Mouse (Mus musculus) limb, embryonic 11.5 days (tissue): ENCODE measurements at regions not wholly inside any gene's neighbourhood (a gene's known extent, or its start where the extent isn't known, plus 50 kb on each side); places are given as distances from the start of the nearest gene placed in this dataset.

Source experiments
- ATAC-seq: fragments of 200-750 bp; cut with Nextera tagmentation; 2 replicates; pipeline ENCODE4 v1.8.0; 2017; ENCODE audit warnings: low read depth; ENCODE audit not compliant: insufficient number of reproducible peaks, low FRiP score, low TSS enrichment
- DNase-seq: peaks from one replicate; pipeline ENCODE4 v3.0.0-alpha.2; 2015; ENCODE audit warnings: low spot score
- H3K27ac ChIP-seq: fragments of 300-500 bp; sonication (generic); replicated peaks from 2 replicates; pipeline ENCODE4 v1.5.1; 2014; ENCODE audit warnings: low read depth, mild to moderate bottlenecking, low read length
- H3K27me3 ChIP-seq: fragments of 300-500 bp; sonication (generic); 2 replicates; pipeline ENCODE4 v1.6.1; 2014; ENCODE audit warnings: mild to moderate bottlenecking, low read length, mixed read lengths; ENCODE audit not compliant: control insufficient read depth, insufficient read depth
- H3K36me3 ChIP-seq: fragments of 300-500 bp; sonication (generic); 2 replicates; pipeline ENCODE4 v1.6.1; 2014; ENCODE audit warnings: mild to moderate bottlenecking, low read length, moderate library complexity, mixed read lengths; ENCODE audit not compliant: control insufficient read depth, insufficient read depth
- H3K4me1 ChIP-seq: fragments of 300-500 bp; sonication (generic); 2 replicates; pipeline ENCODE4 v1.6.1; 2014; ENCODE audit warnings: low read length, mixed read lengths; ENCODE audit not compliant: control insufficient read depth, insufficient read depth
- H3K4me2 ChIP-seq: fragments of 300-500 bp; sonication (generic); 2 replicates; pipeline ENCODE4 v1.6.1; 2014; ENCODE audit warnings: low read depth, mild to moderate bottlenecking, moderate library complexity; ENCODE audit not compliant: severe bottlenecking
- H3K4me3 ChIP-seq: fragments of 300-500 bp; sonication (generic); 2 replicates; pipeline ENCODE4 v1.5.1; 2014; ENCODE audit warnings: low read depth, low read length
- H3K9ac ChIP-seq: fragments of 300-500 bp; sonication (generic); 2 replicates; pipeline ENCODE4 v1.6.1; 2014; ENCODE audit warnings: mild to moderate bottlenecking, low read length
- H3K9me3 ChIP-seq: fragments of 300-500 bp; sonication (generic); 2 replicates; pipeline ENCODE4 v1.6.1; 2016; ENCODE audit warnings: low read length; ENCODE audit not compliant: control insufficient read depth
- WGBS: fragments of 180-500 bp; shearing (Covaris S2); extraction: QIAGEN DNeasy Blood & Tissue Kit; methylation state at CpG from one replicate; pipeline ENCODE4 v1.1.7; 2014; 5-methylcytosine and 5-hydroxymethylcytosine counted together

- Histone ChIP-seq H3K36me3 (no peaks in the 10 kb centered on the region), H3K4me3 (no peak overlapping the region), H3K4me1 (peaks cover 9% of the 10 kb centered on the region), H3K9ac (no peak overlapping the region), H3K27me3 (no peaks in the 10 kb centered on the region), H3K4me2 (no peak overlapping the region), H3K27ac (no peak overlapping the region), H3K9me3 (no peaks in the 10 kb centered on the region)
- ATAC-seq (no peak), DNase-seq (no peak)
- WGBS = 14% methylated on average over 1 of the region's 1 CpGs
Measured at GRCm38 (mm10) chr7:70799976-70800375, 433.4 kb upstream of the Nr2f2 start.

GRCm38 (mm10) chr7:70799031-70799766 lies 432.7 kb upstream of the Nr2f2 start:
- Histone ChIP-seq H3K9ac (no peak overlapping the region), H3K27ac (no peak overlapping the region), H3K27me3 (no peaks in the 10 kb centered on the region), H3K4me3 (no peak overlapping the region), H3K9me3 (no peaks in the 10 kb centered on the region), H3K4me1 (peaks cover 5% of the 10 kb centered on the region), H3K36me3 (no peaks in the 10 kb centered on the region), H3K4me2 (no peak overlapping the region)
- 90% methylated on average over 6 of the region's 6 CpGs for WGBS
- no peak for DNase-seq
- no peak for ATAC-seq

- 7% methylated on average over 12 of the region's 12 CpGs for WGBS
Measured at GRCm38 (mm10) chr7:70796038-70796760, 429.7 kb upstream of the Nr2f2 start.

GRCm38 (mm10) chr7:70788902-70789796 lies 422.6 kb upstream of the Nr2f2 start:
- WGBS = 2% methylated on average over 21 of the region's 21 CpGs
- peak; percentile 75 for DNase-seq
- Histone ChIP-seq H3K27me3 (no peaks in the 10 kb centered on the region), H3K4me3 (no peak overlapping the region), H3K9ac (no peak overlapping the region), H3K9me3 (no peaks in the 10 kb centered on the region), H3K4me2 (peak overlapping the region; percentile 18; the same call in 1 of the 2 replicates), H3K4me1 (peaks cover 6% of the 10 kb centered on the region), H3K27ac (no peak overlapping the region; the same call in 1 of the 2 replicates), H3K36me3 (no peaks in the 10 kb centered on the region)
- ATAC-seq = no peak

More at GRCm38 (mm10) chr7:70796038-70796760, 429.7 kb upstream of the Nr2f2 start:
- no peak overlapping the region for H3K4me2 ChIP-seq
- ATAC-seq (no peak; the same call in 1 of the 2 replicates), DNase-seq (peak; percentile 64)
- no peaks in the 10 kb centered on the region for H3K27me3 ChIP-seq
- no peaks in the 10 kb centered on the region for H3K36me3 ChIP-seq
- H3K9me3 ChIP-seq = no peaks in the 10 kb centered on the region
- H3K4me3 ChIP-seq = no peak overlapping the region
- H3K27ac ChIP-seq = no peak overlapping the region
- no peak overlapping the region for H3K9ac ChIP-seq
- peaks cover 5% of the 10 kb centered on the region for H3K4me1 ChIP-seq

- no peak overlapping the region for H3K4me2 ChIP-seq
- no peak overlapping the region for H3K27ac ChIP-seq
- no peak overlapping the region for H3K4me3 ChIP-seq
- 9% methylated on average over 5 of the region's 5 CpGs for WGBS
- peaks cover 6% of the 10 kb centered on the region for H3K4me1 ChIP-seq
- H3K27me3 ChIP-seq = no peaks in the 10 kb centered on the region
- ATAC-seq (no peak), DNase-seq (no peak)
- H3K36me3 ChIP-seq = no peaks in the 10 kb centered on the region
- H3K9ac ChIP-seq = no peak overlapping the region
- no peaks in the 10 kb centered on the region for H3K9me3 ChIP-seq
Measured at GRCm38 (mm10) chr7:70787966-70788365, 421.4 kb upstream of the Nr2f2 start.

GRCm38 (mm10) chr7:70780742-70781332 lies 414.3 kb upstream of the Nr2f2 start:
- H3K27me3 ChIP-seq = no peaks in the 10 kb centered on the region
- no peak overlapping the region for H3K9ac ChIP-seq
- no peak for ATAC-seq
- no peaks in the 10 kb centered on the region for H3K4me1 ChIP-seq
- H3K9me3 ChIP-seq = no peaks in the 10 kb centered on the region
- WGBS = 72% methylated on average over 2 of the region's 2 CpGs
- no peak for DNase-seq
- no peaks in the 10 kb centered on the region for H3K36me3 ChIP-seq
- H3K27ac ChIP-seq = no peak overlapping the region
- no peak overlapping the region for H3K4me2 ChIP-seq
- no peak overlapping the region for H3K4me3 ChIP-seq

- H3K27ac ChIP-seq = no peak overlapping the region
- H3K9me3 ChIP-seq = no peaks in the 10 kb centered on the region
- H3K27me3 ChIP-seq = no peaks in the 10 kb centered on the region
- H3K4me2 ChIP-seq = no peak overlapping the region
- H3K4me3 ChIP-seq = no peak overlapping the region
- DNase-seq (no peak), ATAC-seq (no peak)
- H3K9ac ChIP-seq = no peak overlapping the region
- no peaks in the 10 kb centered on the region for H3K36me3 ChIP-seq
- H3K4me1 ChIP-seq = no peaks in the 10 kb centered on the region
- 63% methylated on average over 4 of the region's 4 CpGs for WGBS
Measured at GRCm38 (mm10) chr7:70777763-70778162, 411.2 kb upstream of the Nr2f2 start.

- no peak overlapping the region for H3K9ac ChIP-seq
- no peaks in the 10 kb centered on the region for H3K36me3 ChIP-seq
- no peaks in the 10 kb centered on the region for H3K9me3 ChIP-seq
- WGBS = 46% methylated on average over 6 of the region's 6 CpGs
- DNase-seq (no peak), ATAC-seq (no peak)
- no peak overlapping the region for H3K4me3 ChIP-seq
- H3K4me2 ChIP-seq = no peak overlapping the region
- H3K4me1 ChIP-seq = no peaks in the 10 kb centered on the region
- H3K27me3 ChIP-seq = no peaks in the 10 kb centered on the region
- no peak overlapping the region for H3K27ac ChIP-seq
Measured at GRCm38 (mm10) chr7:70769655-70770054, 403.1 kb upstream of the Nr2f2 start.
